In genomic region chr17:28009716-28010114, GRCm38 (mm10) we compare ENCODE assay signal across 10 mouse cellular contexts.
DNase-seq lines count a peak whose midpoint lies in the region; ATAC-seq lines count a peak whose summit lies in the region.
"Had no signal": no experiment of that assay in that cellular context is flagged by ENCODE, and none has a peak within 500 bp of the region (broad histone marks: within the 10 kb centered on the region; RNA-seq: fewer than 3 reads in every experiment).

No protein-coding gene starts in this region.

- peaks cover 70% of the 10 kb centered on the region for H3K4me1 ChIP-seq in lung, embryonic 16.5 days (replicated peaks; ENCODE audit: control insufficient read depth, insufficient read depth, low read length)
- peaks cover 64% of the 10 kb centered on the region for H3K4me1 ChIP-seq in intestine, embryonic 15.5 days (replicated peaks)

- DNase-seq in heart, adult 11 months, result peak; percentile 97
- DNase-seq in heart, postnatal 36 days, result no peak
- no peak for DNase-seq in lung, postnatal 14 days
- peak; percentile 82 for DNase-seq in skeletal muscle tissue, adult 2 months (ENCODE audit: low read depth, low spot score)
- DNase-seq in cerebellum, postnatal 25 days, result no peak

- no peaks in the 10 kb centered on the region for H3K27me3 ChIP-seq in lung, embryonic 16.5 days (ENCODE audit: control insufficient read depth, insufficient read depth, low read depth, low read length)
- no peaks in the 10 kb centered on the region for H3K27me3 ChIP-seq in intestine, embryonic 15.5 days (replicated peaks)
- H3K27me3 ChIP-seq: forebrain, embryonic 15.5 days had no signal

- no peak for ATAC-seq in lung, embryonic 16.5 days (ENCODE audit: low read depth)
- ATAC-seq in intestine, embryonic 15.5 days, result no peak
- no peak for ATAC-seq in erythroid progenitor cell, adult 5-6 weeks (replicated peaks; ENCODE audit: low FRiP score, poor library complexity, severe bottlenecking)
- ATAC-seq: forebrain, embryonic 15.5 days had no signal

- intact Hi-C loops in heart, postnatal 36 days (cut with DNase I), result loop anchor here (5.0 kb wide), 1 partner anchor 38 kb away; no protein-coding TSS in a partner anchor

- H3K9ac ChIP-seq in lung, embryonic 16.5 days (ENCODE audit: low read length), result peak overlapping the region; percentile 67
- no peak overlapping the region for H3K9ac ChIP-seq in intestine, embryonic 15.5 days
- H3K9ac ChIP-seq: forebrain, embryonic 15.5 days had no signal

- H3K4me3 ChIP-seq in lung, embryonic 16.5 days (ENCODE audit: low read length), result peak overlapping the region; percentile 31; the same call in 1 of the 2 replicates
- no peak overlapping the region for H3K4me3 ChIP-seq in intestine, embryonic 15.5 days (replicated peaks)
- H3K4me3 ChIP-seq: forebrain, embryonic 15.5 days; midbrain, embryonic 10.5 days had no signal

- H3K27ac ChIP-seq in lung, embryonic 16.5 days (ENCODE audit: low read length), result no peak overlapping the region
- no peak overlapping the region for H3K27ac ChIP-seq in intestine, embryonic 15.5 days
- H3K27ac ChIP-seq: forebrain, embryonic 15.5 days; midbrain, embryonic 10.5 days had no signal

- WGBS in lung, embryonic 16.5 days, result 78% methylated on average over 7 of the region's 7 CpGs
- WGBS in intestine, embryonic 15.5 days, result 84% methylated on average over 7 of the region's 7 CpGs

- H3K36me3 ChIP-seq in lung, embryonic 16.5 days (ENCODE audit: control insufficient read depth, insufficient read depth, low read length), result no peaks in the 10 kb centered on the region
- no peaks in the 10 kb centered on the region for H3K36me3 ChIP-seq in intestine, embryonic 15.5 days

- H3K9me3 ChIP-seq in lung, embryonic 16.5 days (ENCODE audit: control insufficient read depth, low read length), result no peaks in the 10 kb centered on the region
- no peaks in the 10 kb centered on the region for H3K9me3 ChIP-seq in intestine, embryonic 15.5 days
- H3K9me3 ChIP-seq: forebrain, embryonic 15.5 days; midbrain, embryonic 10.5 days had no signal

- H3K4me2 ChIP-seq in lung, embryonic 16.5 days (ENCODE audit: low read depth, low read length), result peak overlapping the region; percentile 57
- peak overlapping the region; percentile 62 for H3K4me2 ChIP-seq in intestine, embryonic 15.5 days (replicated peaks)
- H3K4me2 ChIP-seq: forebrain, embryonic 15.5 days had no signal

Comparison
In these comparisons a context has a peak if more than half of its experiments do, and no peak if none do; other contexts are left out.
1. DNase-seq: peak in heart, adult 11 months (single experiment) and skeletal muscle tissue, adult 2 months (single experiment); none in heart, postnatal 36 days (0 of 2), lung, postnatal 14 days (single experiment) and cerebellum, postnatal 25 days (0 of 2).